Mouse (Mus musculus) left cerebral cortex, adult 8-10 months (tissue): Measurements from ENCODE around the gene Zfp839. TPM values are rescaled to one million over a fixed set of nuclear protein-coding genes. Genes with fewer than 3 reads are reported as not detected.

ENCODE experiments used
- DNase-seq, 2 experiments: peaks; one replicate each; pipeline ENCODE4 v3.0.0; 2022; ENCODE audit warnings: low spot score in 2 of 2
- total RNA-seq, 4 experiments: library from RNA; stranded (reverse); gene quantifications; 2 replicates each; pipeline ENCODE4 v1.2.4; 2022

Gene Zfp839
- 10 to 100 TPM; 12.3 to 15.5 (median 13.0) TPM for total RNA-seq

DNA sequence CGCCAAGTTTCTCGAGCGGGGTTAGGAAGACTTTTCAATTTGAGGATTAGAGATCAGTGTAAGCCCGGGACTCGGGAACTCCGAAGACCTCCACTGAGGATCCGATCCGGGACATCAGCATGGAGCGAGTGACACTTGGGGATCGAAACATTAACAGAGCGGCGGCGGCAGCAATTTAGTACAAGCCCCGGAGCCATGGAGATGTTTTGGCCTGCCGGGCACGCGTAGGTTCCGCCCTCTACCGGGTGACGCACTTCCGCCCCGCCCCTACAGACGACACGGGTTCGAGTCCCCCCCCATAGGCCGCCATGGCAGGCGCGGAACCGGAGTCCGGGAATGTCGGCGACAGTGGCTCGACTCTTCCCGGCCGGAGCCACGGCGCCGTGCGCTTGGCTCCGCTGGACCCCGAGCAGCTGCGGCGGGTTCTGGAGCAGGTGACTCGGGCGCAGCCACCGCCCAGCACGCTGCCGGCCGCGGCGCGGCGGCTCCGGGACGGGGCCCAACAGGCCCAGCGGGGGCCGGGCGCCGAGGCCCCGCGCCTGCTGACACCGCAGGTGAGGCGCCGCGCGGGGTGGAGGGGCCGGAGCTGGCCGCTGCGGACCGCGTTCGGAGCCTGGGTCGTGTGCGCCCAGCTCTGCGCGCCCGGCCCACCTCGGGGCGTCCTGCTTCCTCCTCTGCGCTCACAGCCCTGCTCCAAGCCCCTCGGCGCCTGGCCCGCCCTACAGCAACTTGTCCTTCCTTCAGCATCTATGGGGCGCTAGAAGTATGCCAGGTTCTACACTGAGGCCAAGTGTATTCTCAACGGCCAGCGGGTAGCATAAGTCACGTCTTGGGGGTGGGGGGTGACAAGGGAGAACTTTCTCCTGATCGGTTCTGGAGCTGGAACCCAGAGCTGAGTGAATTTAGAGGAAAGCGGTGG lies at the start of gene Zfp839:
TSS of gene Zfp839 (plus strand) at position 244 of the 919 bp plus-strand sequence.
- DNase-seq: peak; percentile 78 to 87

DNA sequence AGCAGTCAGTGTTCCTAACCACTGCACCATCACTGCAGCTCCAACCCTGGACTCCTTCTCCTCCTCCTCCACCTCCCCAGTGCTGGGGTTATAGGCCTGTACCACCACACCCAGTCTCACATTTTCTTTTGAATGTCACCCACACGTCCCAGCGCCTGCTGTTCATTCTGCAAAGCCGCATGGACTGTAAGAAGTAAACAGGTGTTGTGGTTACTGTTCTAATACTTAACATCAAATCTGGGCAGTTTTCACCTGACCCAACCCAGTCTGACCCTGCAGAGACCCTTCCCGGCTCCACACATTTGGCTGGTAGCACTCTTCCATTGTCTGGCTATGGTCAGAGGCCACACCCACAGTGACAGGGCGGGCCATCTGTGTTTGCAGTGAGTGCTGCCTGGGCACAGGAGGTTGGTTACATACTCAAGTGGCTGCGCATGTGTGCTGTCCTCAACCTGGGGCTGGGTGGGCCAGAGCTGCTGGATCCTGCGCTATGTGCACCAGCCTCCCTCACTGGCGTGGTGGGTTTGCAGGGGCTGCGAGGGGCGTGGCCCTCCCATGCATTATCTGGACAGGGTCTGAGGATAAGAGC lies 48.1 kb upstream of the Zfp839 start:
- DNase-seq: no peak

GRCm38 (mm10) chr12:110802674-110803297 lies 47.3 kb upstream of the Zfp839 start:
- no peak for DNase-seq

DNA sequence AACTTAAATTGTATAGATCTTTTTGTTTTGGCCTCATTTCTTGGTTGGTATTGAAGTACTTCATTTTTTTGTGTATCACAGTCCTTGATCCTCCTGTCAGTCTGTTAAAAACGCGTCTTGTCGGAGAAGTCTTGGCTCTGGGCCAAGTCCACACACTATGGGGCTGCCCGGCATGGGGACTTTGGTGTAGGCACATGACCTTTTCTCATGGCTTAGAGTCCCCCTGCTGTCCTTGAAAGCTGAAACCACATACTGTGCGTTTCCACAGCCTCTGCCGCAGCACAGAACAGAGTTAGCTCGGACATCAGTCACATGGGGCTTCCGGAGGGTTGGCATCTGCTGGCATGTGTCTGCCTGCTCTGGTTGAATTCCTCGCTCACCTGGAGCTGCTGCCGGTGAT lies 45.8 kb upstream of the Zfp839 start:
- DNase-seq: no peak

GRCm38 (mm10) chr12:110806301-110806970 lies 43.6 kb upstream of the Zfp839 start:
- no peak for DNase-seq

DNA sequence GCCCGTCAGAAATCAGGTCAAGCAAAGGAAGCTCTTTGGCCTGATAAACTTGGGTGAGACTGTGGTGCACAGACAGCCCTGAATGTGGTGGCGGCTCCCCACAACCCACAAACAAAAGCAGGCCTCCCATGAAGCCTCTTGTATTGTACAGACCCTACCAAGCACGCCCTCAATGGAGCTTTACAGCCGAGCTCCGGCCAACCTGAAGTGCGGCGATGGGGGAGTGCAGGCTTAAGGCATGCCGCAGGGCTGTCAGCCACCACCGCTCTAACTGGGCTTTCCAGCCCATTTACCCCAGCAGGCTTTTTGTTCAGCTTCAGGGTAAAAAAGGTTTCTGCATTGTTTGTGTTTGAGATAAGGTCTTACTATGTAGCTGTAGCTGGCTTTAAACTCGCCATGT lies 41.6 kb upstream of the Zfp839 start:
- DNase-seq: no peak

- DNase-seq: no peak
These were observed 41.2 kb upstream of the Zfp839 start for GRCm38 (mm10) chr12:110808848-110809247.

- no peak for DNase-seq
These were observed 36.9 kb upstream of the Zfp839 start for GRCm38 (mm10) chr12:110813132-110813531.

GRCm38 (mm10) chr12:110813624-110814023 lies 36.4 kb upstream of the Zfp839 start:
- no peak for DNase-seq

DNA sequence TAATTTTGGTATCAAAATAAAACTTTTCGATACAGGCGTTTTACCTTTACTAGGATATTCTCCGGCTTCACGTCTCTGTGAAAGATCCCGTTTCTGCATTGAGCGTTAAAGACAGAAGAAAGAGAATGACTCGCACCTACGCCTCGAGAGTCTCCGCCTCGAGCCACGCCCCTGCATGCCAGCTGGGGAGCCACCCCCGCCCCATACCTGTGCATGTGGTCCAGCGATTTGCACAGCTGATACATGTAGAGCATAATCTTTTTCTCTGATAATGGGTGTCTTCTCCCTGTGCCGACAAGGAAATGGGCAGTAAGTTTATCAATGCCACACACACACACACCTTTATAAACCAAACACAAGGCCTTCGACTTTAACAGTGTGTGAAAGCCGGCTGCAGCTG lies 35.1 kb upstream of the Zfp839 start:
- no peak for DNase-seq

DNA sequence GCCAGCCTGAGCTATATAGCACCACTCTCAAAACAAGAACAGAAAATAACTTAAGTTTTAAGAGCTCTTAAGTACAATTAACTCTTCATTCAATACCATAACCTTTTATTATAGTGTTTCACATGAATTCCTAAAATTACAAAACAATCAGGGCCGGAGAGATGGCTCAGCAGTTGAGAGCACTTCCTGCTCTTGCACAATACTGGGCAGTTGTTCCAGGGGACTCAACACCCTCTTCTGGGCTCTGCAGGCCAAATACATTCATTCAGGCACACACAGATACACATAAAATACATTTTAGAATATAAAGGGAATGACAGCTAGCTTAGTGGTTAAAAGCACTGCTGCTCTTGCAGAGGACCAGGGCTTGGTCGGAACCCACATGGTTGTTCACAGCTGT lies 33.2 kb upstream of the Zfp839 start:
- DNase-seq: no peak

DNA sequence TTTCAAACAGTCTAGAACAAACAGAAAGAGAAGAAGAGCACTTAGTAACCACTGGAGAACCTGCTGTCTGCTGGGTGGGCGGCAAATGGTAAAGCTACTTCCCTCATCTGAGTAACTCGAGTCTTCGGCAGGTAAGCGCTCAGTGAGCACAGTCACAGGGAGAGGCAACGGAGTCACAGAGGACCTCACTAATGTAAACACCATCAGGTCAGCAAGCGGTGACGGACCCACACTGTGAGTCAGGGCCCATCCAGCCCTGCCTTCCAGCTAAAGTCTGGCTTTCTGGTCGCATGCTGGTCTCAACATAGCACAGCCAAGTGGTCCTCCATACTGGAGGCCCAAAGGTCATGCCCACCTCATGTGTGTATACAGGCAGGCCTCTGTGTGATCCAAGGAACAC lies 30.7 kb upstream of the Zfp839 start:
- DNase-seq: no peak

DNA sequence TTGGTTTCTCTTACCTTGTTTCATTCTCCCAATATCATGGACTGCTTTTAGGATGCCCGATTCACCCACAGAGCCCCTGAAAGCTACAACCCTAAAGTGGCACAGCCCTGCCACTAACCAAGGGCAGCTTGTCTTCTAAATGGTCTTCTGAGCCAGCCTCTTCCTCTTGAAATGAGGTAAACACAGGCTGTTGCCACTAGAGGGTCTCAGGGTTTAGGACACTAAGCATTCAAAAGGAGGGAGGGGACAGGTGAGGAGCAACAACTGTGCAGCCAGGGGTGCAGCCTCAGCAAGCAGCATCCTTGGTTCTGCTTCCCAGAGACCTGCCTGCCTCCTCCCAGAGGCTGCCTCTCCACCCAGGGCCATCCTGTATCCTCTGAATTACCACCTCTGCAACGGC lies 28.3 kb upstream of the Zfp839 start:
- no peak for DNase-seq

- DNase-seq: no peak
These were observed 27.7 kb upstream of the Zfp839 start for GRCm38 (mm10) chr12:110822366-110822765.

- DNase-seq: no peak
These were observed 21.1 kb upstream of the Zfp839 start for GRCm38 (mm10) chr12:110828908-110829307.

GRCm38 (mm10) chr12:110830293-110831024 lies 19.6 kb upstream of the Zfp839 start:
- no peak for DNase-seq

DNA sequence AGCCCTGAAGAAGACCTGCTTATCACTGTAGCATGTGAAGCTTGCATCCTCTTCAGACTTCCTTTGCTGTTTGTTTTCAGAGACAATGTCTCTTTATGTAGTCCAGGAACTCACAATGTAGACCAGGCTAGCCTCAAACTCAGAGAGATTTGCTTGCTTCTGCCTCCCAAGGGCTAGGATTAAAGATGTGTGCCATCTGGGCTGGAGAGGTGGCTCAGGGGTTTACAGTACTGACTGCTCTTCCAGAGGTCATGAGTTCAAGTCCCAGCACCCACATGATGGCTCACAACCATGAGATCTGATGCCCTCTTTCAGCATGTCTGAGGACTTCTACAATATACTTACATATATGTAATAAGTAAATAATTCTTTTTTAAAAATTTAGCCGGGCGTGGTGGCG lies 14.9 kb upstream of the Zfp839 start:
- DNase-seq: no peak

DNA sequence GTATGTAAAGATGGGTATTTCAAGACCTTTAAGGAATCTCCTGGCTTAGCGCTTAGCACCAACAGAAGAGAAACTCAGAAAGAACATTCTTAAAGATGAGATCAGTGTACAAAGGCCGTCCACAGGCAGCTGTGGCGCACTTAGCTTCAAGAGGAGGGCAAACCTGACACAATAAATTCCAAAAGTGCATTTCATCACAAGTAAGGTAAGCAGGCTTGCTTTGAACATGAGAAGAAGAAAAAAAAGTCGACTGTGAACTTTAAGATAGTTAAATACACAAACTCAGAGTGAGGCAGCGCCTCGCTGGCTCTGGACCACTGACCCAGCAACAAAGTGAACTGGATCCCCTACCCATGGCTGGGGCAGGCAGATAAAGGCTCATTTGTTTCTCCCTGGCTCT lies 13.3 kb upstream of the Zfp839 start:
- DNase-seq: no peak

DNA sequence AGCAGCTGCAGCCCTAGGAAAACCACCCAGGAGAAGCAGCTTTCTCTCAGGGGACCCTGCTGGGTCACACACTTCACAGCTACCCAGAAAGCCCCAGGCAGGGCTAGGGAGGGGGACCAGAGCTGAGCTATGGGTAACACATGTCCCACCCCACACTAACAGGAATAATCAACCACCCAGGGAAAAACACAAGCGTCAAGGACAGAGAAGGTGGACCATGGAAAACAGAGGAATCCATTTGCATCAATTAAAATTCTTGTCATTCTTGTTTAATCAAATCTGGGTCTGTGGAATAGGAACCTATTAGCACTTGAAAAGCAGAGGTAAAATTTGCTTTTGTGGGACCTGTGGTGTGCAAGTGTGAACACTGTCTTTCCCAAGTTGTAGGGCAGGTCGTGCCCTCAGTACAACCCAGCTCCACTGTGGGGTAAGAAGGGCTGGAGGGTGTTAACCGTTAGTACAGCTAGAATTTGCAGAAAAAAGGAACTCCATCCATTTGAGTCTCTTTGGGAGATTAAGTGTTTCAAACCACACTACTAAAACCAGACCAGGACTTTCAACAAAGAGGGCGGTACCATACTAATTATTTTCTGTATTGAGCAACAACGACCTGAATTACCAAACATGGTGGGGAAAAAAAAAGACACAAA lies 12.7 kb upstream of the Zfp839 start:
- no peak for DNase-seq

DNA sequence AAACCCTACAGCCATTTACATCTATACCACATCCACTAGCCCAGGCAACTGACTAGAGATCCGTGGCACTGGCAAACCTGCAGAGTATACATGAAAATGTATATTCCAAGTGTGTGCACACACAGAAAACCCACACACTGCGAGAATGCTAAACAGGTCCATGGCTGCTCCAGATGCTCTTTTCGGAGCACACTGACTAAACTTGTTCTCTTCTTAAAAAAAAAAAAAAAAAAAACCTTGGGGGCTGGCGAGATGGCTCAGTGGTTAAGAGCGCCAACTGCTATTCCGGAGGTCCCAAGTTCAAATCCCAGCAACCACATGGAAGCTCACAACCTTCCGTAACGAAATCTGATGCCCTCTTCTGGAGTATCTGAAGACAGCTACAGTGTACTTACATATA lies 12.2 kb upstream of the Zfp839 start:
- DNase-seq: no peak
